Mouse (Mus musculus) neural tube, embryonic 14.5 days (tissue): Measurements from ENCODE around the gene Dock9. TPM values are rescaled to one million over a fixed set of nuclear protein-coding genes. Genes with fewer than 3 reads are reported as not detected.

Source experiments
- ATAC-seq: fragments of 200-750 bp; cut with Nextera tagmentation; 2 replicates; pipeline ENCODE4 v1.8.0; 2017; ENCODE audit warnings: low read depth, mild to moderate bottlenecking, moderate TSS enrichment, moderate library complexity
- H3K27ac ChIP-seq: fragments of 300-500 bp; sonication (generic); 2 replicates; pipeline ENCODE4 v1.5.1; 2014; ENCODE audit warnings: low read depth, mild to moderate bottlenecking, control low read depth, low read length, moderate library complexity, mixed read lengths
- H3K27me3 ChIP-seq: fragments of 300-500 bp; sonication (generic); 2 replicates; pipeline ENCODE4 v1.6.1; 2014; ENCODE audit warnings: low read length; ENCODE audit not compliant: control insufficient read depth, insufficient read depth
- H3K36me3 ChIP-seq: fragments of 300-500 bp; sonication (generic); 2 replicates; pipeline ENCODE4 v1.6.1; 2014; ENCODE audit warnings: low read length, mixed read lengths; ENCODE audit not compliant: control insufficient read depth, insufficient read depth
- H3K4me1 ChIP-seq: fragments of 300-500 bp; sonication (generic); 2 replicates; pipeline ENCODE4 v1.6.1; 2014; ENCODE audit warnings: low read length; ENCODE audit not compliant: control insufficient read depth, insufficient read depth
- H3K4me2 ChIP-seq: fragments of 300-500 bp; sonication (generic); 2 replicates; pipeline ENCODE4 v1.6.1; 2014; ENCODE audit warnings: mild to moderate bottlenecking, low read depth, low read length, control low read depth
- H3K4me3 ChIP-seq: fragments of 300-500 bp; sonication (generic); 2 replicates; pipeline ENCODE4 v1.5.1; 2014; ENCODE audit warnings: low read depth, low read length, control low read depth, mixed read lengths
- H3K9ac ChIP-seq: fragments of 300-500 bp; sonication (generic); replicated peaks from 2 replicates; pipeline ENCODE4 v1.6.1; 2014; ENCODE audit warnings: low read depth, mild to moderate bottlenecking, control low read depth, low read length, mixed read lengths
- H3K9me3 ChIP-seq: fragments of 300-500 bp; sonication (generic); 2 replicates; pipeline ENCODE4 v1.6.1; 2016; ENCODE audit warnings: low read length; ENCODE audit not compliant: control insufficient read depth
- WGBS: fragments of 180-500 bp; shearing (Covaris S2); extraction: QIAGEN DNeasy Blood & Tissue Kit; methylation state at CpG from one replicate; pipeline ENCODE4 v1.1.7; 2014; 5-methylcytosine and 5-hydroxymethylcytosine counted together
- polyA plus RNA-seq: library from polyadenylated mRNA; unstranded; fragments of >200 nt; fragmentation: Nextera tagmentation; extraction: Ambion mirVana; gene quantifications from 2 replicates; pipeline ENCODE4 v1.2.1, GENCODE M21; 2014

Dock9 gene
- polyA plus RNA-seq, 1 experiment from 2014 or later = 13.2 TPM

GRCm38 (mm10) chr14:121705644-121706043 lies 92.0 kb downstream of the Dock9 start:
- WGBS = 71% methylated on average over 5 of the region's 5 CpGs
- no peak overlapping the region for H3K4me2 ChIP-seq
- ATAC-seq = no peak

DNA sequence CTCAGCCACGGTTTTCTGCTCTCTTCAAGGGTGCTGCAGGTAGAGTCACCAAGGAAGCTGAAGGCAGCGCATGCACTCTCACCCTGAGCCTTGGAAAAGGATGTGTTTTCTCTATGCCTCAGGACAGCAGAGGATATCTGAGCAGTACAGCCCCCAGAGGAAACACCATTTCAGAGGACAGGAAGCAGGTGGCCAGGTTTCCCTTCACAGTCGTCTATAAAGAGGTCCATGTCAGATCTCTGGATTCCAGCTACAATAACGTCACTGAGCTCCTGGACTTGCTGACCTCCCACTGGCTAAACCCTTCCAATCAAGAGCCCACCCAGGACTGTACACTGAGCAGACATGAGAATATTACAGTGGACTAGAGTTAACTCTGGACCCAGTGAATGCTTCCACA lies 95.1 kb downstream of the Dock9 start:
- Histone ChIP-seq H3K4me1 (peaks cover 8% of the 10 kb centered on the region; the same call in 1 of the 2 replicates), H3K27me3 (no peaks in the 10 kb centered on the region), H3K4me2 (no peak overlapping the region), H3K36me3 (no peaks in the 10 kb centered on the region), H3K9ac (no peak overlapping the region), H3K4me3 (no peak overlapping the region), H3K27ac (no peak overlapping the region), H3K9me3 (no peaks in the 10 kb centered on the region)
- ATAC-seq = no peak
- WGBS = 63% methylated on average over 4 of the region's 4 CpGs

More at GRCm38 (mm10) chr14:121705644-121706043, 92.0 kb downstream of the Dock9 start:
- Histone ChIP-seq H3K4me1 (no peaks in the 10 kb centered on the region), H3K27ac (no peak overlapping the region), H3K4me3 (no peak overlapping the region), H3K27me3 (no peaks in the 10 kb centered on the region), H3K9ac (no peak overlapping the region), H3K9me3 (no peaks in the 10 kb centered on the region), H3K36me3 (no peaks in the 10 kb centered on the region)

- no peaks in the 10 kb centered on the region for H3K27me3 ChIP-seq
- H3K4me1 ChIP-seq = peaks cover 13% of the 10 kb centered on the region; the same call in 1 of the 2 replicates
- no peaks in the 10 kb centered on the region for H3K9me3 ChIP-seq
- H3K36me3 ChIP-seq = no peaks in the 10 kb centered on the region
- H3K4me2 ChIP-seq = no peak overlapping the region
- no peak overlapping the region for H3K27ac ChIP-seq
- no peak overlapping the region for H3K4me3 ChIP-seq
- WGBS = 63% methylated on average over 1 of the region's 1 CpGs
- no peak overlapping the region for H3K9ac ChIP-seq
- no peak for ATAC-seq
Observed at GRCm38 (mm10) chr14:121700013-121700412, 97.6 kb downstream of the Dock9 start.

DNA sequence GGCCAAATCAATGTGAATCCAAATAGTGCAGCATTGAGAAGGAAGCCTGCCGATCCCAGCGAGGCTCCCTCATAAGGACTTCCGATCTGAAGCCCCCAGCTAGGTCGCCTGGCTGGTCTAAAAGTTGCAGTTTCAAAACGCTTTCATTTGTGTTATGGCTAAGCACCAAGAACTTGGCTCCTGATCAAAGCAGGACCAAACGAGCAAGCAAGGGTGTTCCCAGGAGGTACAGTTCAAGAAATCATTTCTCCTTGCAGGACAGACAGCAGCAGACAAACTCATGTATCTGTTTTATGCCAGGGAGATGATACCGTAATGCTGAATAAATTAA lies 99.1 kb downstream of the Dock9 start:
- peaks cover 13% of the 10 kb centered on the region; the same call in 1 of the 2 replicates for H3K4me1 ChIP-seq
- H3K9ac ChIP-seq = 0 out of 2 replicates have a peak overlapping the region, but pooled peaks have one; percentile 13
- WGBS = 10% methylated on average over 7 of the region's 7 CpGs
- ATAC-seq = no peak
- no peaks in the 10 kb centered on the region for H3K36me3 ChIP-seq
- no peaks in the 10 kb centered on the region for H3K27me3 ChIP-seq
- H3K4me2 ChIP-seq = peak overlapping the region; percentile 45
- H3K9me3 ChIP-seq = no peaks in the 10 kb centered on the region
- H3K4me3 ChIP-seq = peak overlapping the region; percentile 11; the same call in 1 of the 2 replicates
- H3K27ac ChIP-seq = 0 out of 2 replicates have a peak overlapping the region, but pooled peaks have one; percentile 24

GRCm38 (mm10) chr14:121697709-121698619 lies 99.7 kb downstream of the Dock9 start:
- Histone ChIP-seq H3K36me3 (no peaks in the 10 kb centered on the region), H3K27me3 (no peaks in the 10 kb centered on the region), H3K9me3 (no peaks in the 10 kb centered on the region), H3K9ac (no peak overlapping the region), H3K4me3 (peak overlapping the region; percentile 11), H3K4me1 (peaks cover 13% of the 10 kb centered on the region; the same call in 1 of the 2 replicates), H3K4me2 (peak overlapping the region; percentile 45), H3K27ac (0 out of 2 replicates have a peak overlapping the region, but pooled peaks have one; percentile 24)
- 7% methylated on average over 23 of the region's 23 CpGs for WGBS
- ATAC-seq = peak; percentile 74

- no peak overlapping the region for H3K9ac ChIP-seq
- ATAC-seq = no peak
Observed at GRCm38 (mm10) chr14:121697143-121697680, 100.4 kb downstream of the Dock9 start.

DNA sequence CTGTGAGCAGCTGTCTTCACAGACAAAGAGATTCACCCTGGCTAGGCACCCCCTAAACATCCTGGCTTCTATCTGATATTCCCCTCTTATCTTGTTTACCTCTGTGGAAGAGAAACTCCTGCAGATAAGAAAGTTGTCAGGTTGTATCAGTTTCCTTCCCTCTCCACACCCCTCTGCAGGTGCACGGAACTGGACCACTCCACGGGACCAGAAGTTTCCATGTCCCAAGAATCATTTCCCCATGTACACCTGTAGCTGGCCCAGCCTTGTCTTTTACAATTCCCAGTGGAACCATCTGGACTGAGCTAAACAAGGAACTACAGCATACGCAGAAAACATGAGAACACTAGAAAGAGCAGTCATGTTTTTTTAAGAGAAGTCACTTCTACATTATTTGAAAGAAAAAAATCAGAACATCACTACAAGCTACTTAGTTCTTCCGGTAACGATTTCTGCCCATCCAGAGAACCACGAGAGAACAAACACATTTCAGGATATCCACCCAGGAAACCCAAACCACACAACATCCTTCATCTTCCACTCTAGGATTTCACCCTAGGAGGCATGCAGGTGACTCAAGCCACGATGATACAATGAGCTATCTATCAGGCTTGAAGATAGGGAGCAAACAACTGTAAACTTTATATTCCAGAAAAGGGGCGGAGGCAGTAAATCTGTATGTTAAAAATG lies 101.1 kb downstream of the Dock9 start:
- WGBS = 66% methylated on average over 8 of the region's 8 CpGs
- H3K27me3 ChIP-seq = no peaks in the 10 kb centered on the region
- H3K9me3 ChIP-seq = no peaks in the 10 kb centered on the region
- H3K36me3 ChIP-seq = no peaks in the 10 kb centered on the region
- peaks cover 13% of the 10 kb centered on the region; the same call in 1 of the 2 replicates for H3K4me1 ChIP-seq
- no peak overlapping the region for H3K4me3 ChIP-seq
- no peak overlapping the region for H3K9ac ChIP-seq
- H3K4me2 ChIP-seq = peak overlapping the region; percentile 45; the same call in 1 of the 2 replicates
- no peak overlapping the region for H3K27ac ChIP-seq
- no peak for ATAC-seq

More at GRCm38 (mm10) chr14:121697143-121697680, 100.4 kb downstream of the Dock9 start:
- Histone ChIP-seq H3K36me3 (no peaks in the 10 kb centered on the region), H3K27ac (no peak overlapping the region), H3K9me3 (no peaks in the 10 kb centered on the region), H3K4me1 (peaks cover 13% of the 10 kb centered on the region; the same call in 1 of the 2 replicates), H3K4me3 (peak overlapping the region; percentile 11; the same call in 1 of the 2 replicates), H3K4me2 (peak overlapping the region; percentile 45), H3K27me3 (no peaks in the 10 kb centered on the region)
- 7% methylated on average over 9 of the region's 9 CpGs for WGBS

- 92% methylated on average over 3 of the region's 3 CpGs for WGBS
- H3K36me3 ChIP-seq = no peaks in the 10 kb centered on the region
- no peak overlapping the region for H3K27ac ChIP-seq
- peaks cover 13% of the 10 kb centered on the region; the same call in 1 of the 2 replicates for H3K4me1 ChIP-seq
- H3K9me3 ChIP-seq = no peaks in the 10 kb centered on the region
- no peaks in the 10 kb centered on the region for H3K27me3 ChIP-seq
- ATAC-seq = no peak
- H3K4me3 ChIP-seq = no peak overlapping the region
- no peak overlapping the region for H3K9ac ChIP-seq
- H3K4me2 ChIP-seq = no peak overlapping the region
Observed at GRCm38 (mm10) chr14:121694706-121695105, 102.9 kb downstream of the Dock9 start.
